Mouse (Mus musculus): ENCODE measurements at regions not wholly inside any gene's neighbourhood (a gene's known extent, or its start where the extent isn't known, plus 50 kb on each side); places are given as distances from the start of the nearest gene placed in this dataset.

- no peak for DNase-seq (ENCODE audit: low read depth, low spot score)
- Histone ChIP-seq H3K36me3 (ENCODE audit: control insufficient read depth in 1 of 2, insufficient read depth in 2 of 2, low read length in 2 of 2) (no peaks in the 10 kb centered on the region), H3K79me2 (ENCODE audit: control insufficient read depth, insufficient read depth, low read length, poor library complexity) (no peaks in the 10 kb centered on the region), H3K27me3 (ENCODE audit: control insufficient read depth in 1 of 2, insufficient read depth in 2 of 2, low read length in 2 of 2) (no peaks in the 10 kb centered on the region), H3K4me3 (ENCODE audit: control insufficient read depth in 1 of 2, insufficient read depth in 1 of 2, low read depth in 2 of 2, low read length in 2 of 2) (no peak overlapping the region), H3K9me3 (replicated peaks; ENCODE audit: insufficient read depth, low read length) (no peaks in the 10 kb centered on the region), H3K4me1 (ENCODE audit: control insufficient read depth in 1 of 2, insufficient read depth in 2 of 2, low read length in 2 of 2) (no peaks in the 10 kb centered on the region), H3K27ac (ENCODE audit: control insufficient read depth, low read depth, low read length) (no peak overlapping the region), H3K9ac (ENCODE audit: control insufficient read depth, low read depth, low read length, poor library complexity, severe bottlenecking) (no peak overlapping the region)
- TF ChIP-seq TAL1 (IDR thresholded peaks at IDR 0.05; ENCODE audit: low read length) (no peak), MAFK (IDR thresholded peaks at IDR 0.05; ENCODE audit: borderline replicate concordance, low read depth, low read length) (no peak), GATA1 (IDR thresholded peaks at IDR 0.05; ENCODE audit: low read depth, low read length) (no peak), POLR2AphosphoS2 (IDR thresholded peaks at IDR 0.05; ENCODE audit: low read length) (no peak), MEF2A (IDR thresholded peaks at IDR 0.05; ENCODE audit: extremely low read depth, insufficient replicate concordance, low read depth, low read length, poor library complexity, severe bottlenecking) (no peak)
Measured at GRCm38 (mm10) chr1:186374009-186374649, 257.0 kb upstream of the Lyplal1 start.

GRCm38 (mm10) chr1:186373386-186373785 is 256.3 kb upstream of the Lyplal1 start:
- Histone ChIP-seq H3K9ac (ENCODE audit: control insufficient read depth, low read depth, low read length, poor library complexity, severe bottlenecking) (no peak overlapping the region), H3K4me1 (ENCODE audit: control insufficient read depth in 1 of 2, insufficient read depth in 2 of 2, low read length in 2 of 2) (no peaks in the 10 kb centered on the region), H3K79me2 (ENCODE audit: control insufficient read depth, insufficient read depth, low read length, poor library complexity) (no peaks in the 10 kb centered on the region), H3K4me3 (ENCODE audit: control insufficient read depth in 1 of 2, insufficient read depth in 1 of 2, low read depth in 2 of 2, low read length in 2 of 2) (no peak overlapping the region), H3K27ac (ENCODE audit: control insufficient read depth, low read depth, low read length) (no peak overlapping the region), H3K36me3 (ENCODE audit: control insufficient read depth in 1 of 2, insufficient read depth in 2 of 2, low read length in 2 of 2) (no peaks in the 10 kb centered on the region), H3K9me3 (replicated peaks; ENCODE audit: insufficient read depth, low read length) (no peaks in the 10 kb centered on the region), H3K27me3 (ENCODE audit: control insufficient read depth in 1 of 2, insufficient read depth in 2 of 2, low read length in 2 of 2) (no peaks in the 10 kb centered on the region)
- DNase-seq (ENCODE audit: low read depth, low spot score) = no peak
- no peak for TF ChIP-seq ELF1 (IDR thresholded peaks at IDR 0.05; ENCODE audit: low read depth, low read length)
- no peak for TF ChIP-seq MAFK (IDR thresholded peaks at IDR 0.05; ENCODE audit: borderline replicate concordance, low read depth, low read length)
- no peak for TF ChIP-seq ZC3H11A (IDR thresholded peaks at IDR 0.05; ENCODE audit: low read depth, low read length)
- TF ChIP-seq NELFE (IDR thresholded peaks at IDR 0.05; ENCODE audit: low read depth, low read length) = no peak
- no peak for TF ChIP-seq CHD2 (IDR thresholded peaks at IDR 0.05; ENCODE audit: low read length)
- TF ChIP-seq TCF12 (IDR thresholded peaks at IDR 0.05; ENCODE audit: low read depth, low read length) = no peak
- TF ChIP-seq JUND (IDR thresholded peaks at IDR 0.05; ENCODE audit: low read depth, low read length) = no peak
- no peak for TF ChIP-seq TBP (IDR thresholded peaks at IDR 0.05; ENCODE audit: low read depth, low read length)
- no peak for TF ChIP-seq GABPA (IDR thresholded peaks at IDR 0.05; ENCODE audit: low read depth, low read length)
- TF ChIP-seq SIN3A (IDR thresholded peaks at IDR 0.05; ENCODE audit: low read length) = no peak
- no peak for TF ChIP-seq HCFC1 (IDR thresholded peaks at IDR 0.05; ENCODE audit: low read depth, low read length)
- no peak for TF ChIP-seq MEF2A (IDR thresholded peaks at IDR 0.05; ENCODE audit: extremely low read depth, insufficient replicate concordance, low read depth, low read length, poor library complexity, severe bottlenecking)
- TF ChIP-seq ETS1 (IDR thresholded peaks at IDR 0.05; ENCODE audit: low read depth, low read length) = no peak
- TF ChIP-seq MYB (IDR thresholded peaks at IDR 0.05; ENCODE audit: low read depth, low read length) = no peak
- no peak for TF ChIP-seq NRF1 (IDR thresholded peaks at IDR 0.05; ENCODE audit: insufficient read depth, low read depth, low read length, poor library complexity, severe bottlenecking)
- no peak for TF ChIP-seq POLR2AphosphoS2 (IDR thresholded peaks at IDR 0.05; ENCODE audit: low read length)
- TF ChIP-seq MXI1 (IDR thresholded peaks at IDR 0.05; ENCODE audit: low read depth, low read length) = no peak
- TF ChIP-seq GATA1 (IDR thresholded peaks at IDR 0.05; ENCODE audit: low read depth, low read length) = no peak
- no peak for TF ChIP-seq MYC (IDR thresholded peaks at IDR 0.05; ENCODE audit: low read depth, low read length)

All from MEL (cell line).